Mouse (Mus musculus): ENCODE data around the gene Olfr547.

Olfr547 gene

DNA sequence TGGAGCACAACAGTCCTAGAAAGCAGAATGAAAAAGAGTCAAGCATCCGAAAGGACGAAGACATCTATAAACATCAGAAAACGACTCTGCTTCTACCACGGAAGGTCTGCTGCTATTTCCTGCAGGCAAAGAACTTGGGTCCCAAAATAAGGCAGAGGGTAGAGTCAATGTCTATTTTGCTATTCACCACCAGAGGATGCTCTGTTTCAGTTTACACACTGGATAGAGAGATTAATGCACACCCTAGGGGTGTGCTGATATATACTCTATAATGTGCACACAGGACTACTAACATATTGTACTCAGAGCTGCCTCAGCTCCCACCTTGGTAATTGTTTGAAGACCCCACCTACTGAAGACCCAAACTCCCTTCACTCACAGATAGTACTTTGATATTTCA is 31.7 kb downstream of the Olfr547 start:
- DNase-seq (ENCODE audit: low spot score) = no peak

DNA sequence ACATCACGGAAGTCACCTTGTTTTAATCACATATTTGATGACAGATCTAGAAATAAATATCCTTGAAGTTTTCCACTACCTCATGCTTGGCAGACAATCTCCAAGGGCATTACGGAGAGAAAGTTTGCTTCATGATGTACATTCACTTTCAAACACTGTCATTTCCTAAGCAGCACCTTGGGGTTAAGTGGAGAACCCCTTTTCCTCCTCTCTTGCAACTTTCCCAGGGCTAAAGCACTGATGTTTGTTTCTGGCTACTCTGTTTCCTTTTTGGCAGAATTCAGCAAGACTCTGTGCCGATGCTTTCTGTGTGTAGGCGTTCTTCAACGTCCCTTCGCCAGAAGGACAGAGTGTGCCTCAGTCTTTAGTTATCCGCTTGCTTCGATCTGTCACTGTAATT is 36.6 kb downstream of the Olfr547 start, which contains the start of gene Olfr550:
Olfr550 (plus strand) TSS at position 301 of the 400 bp plus-strand sequence.
- no peak for DNase-seq (ENCODE audit: low spot score)

GRCm38 (mm10) chr7:102573174-102573830 is 38.8 kb downstream of the Olfr547 start:
- DNase-seq (ENCODE audit: low spot score) = no peak

DNA sequence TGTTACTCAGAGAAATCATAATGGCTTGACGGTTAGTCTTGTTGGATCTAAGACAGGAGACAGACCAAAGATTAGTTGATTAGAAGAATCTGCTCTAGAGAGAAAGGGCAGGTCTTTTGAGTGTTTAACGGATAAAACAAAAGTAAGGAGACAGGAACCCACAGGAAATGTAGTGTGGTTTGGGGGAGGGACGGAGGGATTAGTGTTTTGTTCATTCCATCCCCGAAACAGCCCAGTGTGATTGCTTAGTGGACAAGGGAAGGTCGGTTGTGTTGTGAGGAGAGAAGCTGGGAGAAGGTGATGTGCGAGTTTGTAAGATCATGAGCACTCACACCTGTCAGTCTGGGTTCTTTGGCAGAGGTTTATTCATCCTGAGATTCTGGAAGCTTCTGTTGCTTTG is 41.4 kb downstream of the Olfr547 start:
- no peak for DNase-seq (ENCODE audit: low spot score)
